Mouse (Mus musculus): Measurements from ENCODE around the gene Clec3a. TPM values are rescaled to one million over a fixed set of nuclear protein-coding genes. Genes with fewer than 3 reads are reported as not detected.

Gene Clec3a
- polyA plus RNA-seq, 1 experiment from 2014 or later = not detected

GRCm38 (mm10) chr8:114469208-114469590 lies 51.3 kb downstream of the Clec3a start:
- Histone ChIP-seq H3K4me2 (replicated peaks; ENCODE audit: low read depth, low read length) (no peak overlapping the region), H3K27ac (ENCODE audit: low read depth, low read length) (no peak overlapping the region), H3K9me3 (ENCODE audit: control insufficient read depth, low read length) (peaks cover 5% of the 10 kb centered on the region; the same call in 1 of the 2 replicates), H3K9ac (ENCODE audit: low read depth, low read length) (no peak overlapping the region), H3K27me3 (ENCODE audit: control insufficient read depth, insufficient read depth, low read length) (no peaks in the 10 kb centered on the region), H3K36me3 (ENCODE audit: control insufficient read depth, insufficient read depth, low read length) (no peaks in the 10 kb centered on the region), H3K4me3 (ENCODE audit: low read length) (no peak overlapping the region), H3K4me1 (ENCODE audit: control insufficient read depth, insufficient read depth, low read length) (no peaks in the 10 kb centered on the region)
- no peak for ATAC-seq (ENCODE audit: low FRiP score, low TSS enrichment)
- 94% methylated on average over 10 of the region's 10 CpGs for WGBS

- Histone ChIP-seq H3K9ac (ENCODE audit: low read depth, low read length) (no peak overlapping the region), H3K27me3 (ENCODE audit: control insufficient read depth, insufficient read depth, low read length) (no peaks in the 10 kb centered on the region), H3K4me2 (replicated peaks; ENCODE audit: low read depth, low read length) (no peak overlapping the region), H3K27ac (ENCODE audit: low read depth, low read length) (no peak overlapping the region), H3K4me1 (ENCODE audit: control insufficient read depth, insufficient read depth, low read length) (0 out of 2 replicates have a peak, but pooled peaks cover 4% of the 10 kb centered on the region), H3K4me3 (ENCODE audit: low read length) (no peak overlapping the region), H3K9me3 (ENCODE audit: control insufficient read depth, low read length) (peaks cover 5% of the 10 kb centered on the region; the same call in 1 of the 2 replicates), H3K36me3 (ENCODE audit: control insufficient read depth, insufficient read depth, low read length) (no peaks in the 10 kb centered on the region)
- 89% methylated on average over 11 of the region's 11 CpGs for WGBS
- ATAC-seq (ENCODE audit: low FRiP score, low TSS enrichment) = no peak
Observed at GRCm38 (mm10) chr8:114473546-114473945, 55.7 kb downstream of the Clec3a start.

Other genes with a start within 250 kb of the Clec3a start
- gene Vat1l, start 212.5 kb upstream of the Clec3a start, polyA plus RNA-seq (2014; fragmentation: Nextera tagmentation; extraction: Ambion mirVana) = 3.1 and 4.0 TPM in 2 replicates
- 12.9 and 17.0 TPM in 2 replicates for gene Wwox, start 21.6 kb downstream of the Clec3a start, polyA plus RNA-seq (2014; fragmentation: Nextera tagmentation; extraction: Ambion mirVana)